Mouse (Mus musculus) hindbrain, embryonic 10.5 days (tissue): ENCODE results near the gene Pnpla6. TPM values are rescaled to one million over a fixed set of nuclear protein-coding genes. Genes with fewer than 3 reads are reported as not detected.

Experiments used
- DNase-seq: peaks from one replicate; pipeline ENCODE4 v3.0.0-alpha.2; 2017; ENCODE audit warnings: low spot score
- H3K27ac ChIP-seq: fragments of 300-500 bp; sonication (generic); 2 replicates; pipeline ENCODE4 v1.5.1; 2016; ENCODE audit warnings: mild to moderate bottlenecking, moderate library complexity
- H3K27me3 ChIP-seq: fragments of 300-500 bp; sonication (generic); 2 replicates; pipeline ENCODE4 v1.6.1; 2016; ENCODE audit warnings: mild to moderate bottlenecking; ENCODE audit not compliant: poor library complexity, insufficient read depth, severe bottlenecking
- H3K36me3 ChIP-seq: fragments of 300-500 bp; sonication (generic); 2 replicates; pipeline ENCODE4 v1.6.1; 2016; ENCODE audit warnings: mild to moderate bottlenecking, moderate library complexity
- H3K4me1 ChIP-seq: fragments of 300-500 bp; sonication (generic); replicated peaks from 2 replicates; pipeline ENCODE4 v1.6.1; 2016; ENCODE audit warnings: mild to moderate bottlenecking
- H3K4me3 ChIP-seq: fragments of 300-500 bp; sonication (generic); 2 replicates; pipeline ENCODE4 v1.5.1; 2016; ENCODE audit warnings: mild to moderate bottlenecking, moderate library complexity
- H3K9me3 ChIP-seq: fragments of 300-500 bp; sonication (generic); 2 replicates; pipeline ENCODE4 v1.6.1; 2016; ENCODE audit warnings: mild to moderate bottlenecking, moderate library complexity
- WGBS: fragments of 180-500 bp; shearing (Covaris S2); methylation state at CpG from one replicate; pipeline ENCODE4 v1.1.7; 2016; 5-methylcytosine and 5-hydroxymethylcytosine counted together
- polyA plus RNA-seq: library from polyadenylated mRNA; unstranded; fragments of >200 nt; fragmentation: Nextera tagmentation; extraction: Ambion mirVana; gene quantifications from 2 replicates; pipeline ENCODE4 v1.2.1, GENCODE M21; 2016

Pnpla6 gene
- polyA plus RNA-seq, 1 experiment from 2014 or later: 23.1 TPM

- H3K27ac ChIP-seq: peak within 1 kb of the TSS; percentile 99
- H3K4me3 ChIP-seq: peak within 1 kb of the TSS; percentile 89
- peaks cover 40% of the 10 kb centered on the region for H3K36me3 ChIP-seq
- H3K4me1 ChIP-seq: peaks cover 21% of the 10 kb centered on the region
- peak; percentile 90 for DNase-seq
- no peaks in the 10 kb centered on the region for H3K27me3 ChIP-seq
- peaks cover 26% of the 10 kb centered on the region for H3K9me3 ChIP-seq
- WGBS: under 1% methylated on average over 64 of the region's 64 CpGs
These were observed 22.0 kb upstream of the Pnpla6 start, which contains the start of gene Zfp358 for GRCm38 (mm10) chr8:3492901-3493844. Zfp358 (plus strand) TSS chr8:3493138.

- peak overlapping the region; percentile 89 for H3K4me3 ChIP-seq
- whole genome bisulfite sequencing: 50% methylated on average over 6 of the region's 6 CpGs
- H3K9me3 ChIP-seq: peaks cover 26% of the 10 kb centered on the region
- no peaks in the 10 kb centered on the region for H3K27me3 ChIP-seq
- no peak for DNase-seq
- H3K4me1 ChIP-seq: peaks cover 21% of the 10 kb centered on the region
- peaks cover 45% of the 10 kb centered on the region for H3K36me3 ChIP-seq
- peak overlapping the region; percentile 99 for H3K27ac ChIP-seq
These were observed 21.4 kb upstream of the Pnpla6 start for GRCm38 (mm10) chr8:3493845-3494208.

GRCm38 (mm10) chr8:3495578-3496427 lies 19.4 kb upstream of the Pnpla6 start:
- H3K4me3 ChIP-seq: no peak overlapping the region
- 94% methylated on average over 44 of the region's 44 CpGs for WGBS
- no peak for DNase-seq
- no peak overlapping the region for H3K27ac ChIP-seq
- peaks cover 27% of the 10 kb centered on the region for H3K4me1 ChIP-seq
- H3K36me3 ChIP-seq: peaks cover 45% of the 10 kb centered on the region
- H3K9me3 ChIP-seq: peaks cover 26% of the 10 kb centered on the region
- H3K27me3 ChIP-seq: no peaks in the 10 kb centered on the region

- Histone ChIP-seq H3K27me3 (no peaks in the 10 kb centered on the region), H3K4me1 (peaks cover 33% of the 10 kb centered on the region), H3K9me3 (peaks cover 26% of the 10 kb centered on the region), H3K4me3 (no peak overlapping the region), H3K27ac (no peak overlapping the region), H3K36me3 (peaks cover 45% of the 10 kb centered on the region)
- DNase-seq: no peak
- WGBS: 90% methylated on average over 15 of the region's 15 CpGs
These were observed 18.8 kb upstream of the Pnpla6 start for GRCm38 (mm10) chr8:3496428-3496748.

- Histone ChIP-seq H3K4me3 (no peak overlapping the region), H3K4me1 (peaks cover 36% of the 10 kb centered on the region), H3K36me3 (peaks cover 45% of the 10 kb centered on the region), H3K9me3 (peaks cover 22% of the 10 kb centered on the region), H3K27ac (no peak overlapping the region), H3K27me3 (no peaks in the 10 kb centered on the region)
- WGBS: 94% methylated on average over 3 of the region's 3 CpGs
- DNase-seq: no peak
These were observed 16.6 kb upstream of the Pnpla6 start for GRCm38 (mm10) chr8:3498583-3498982.

GRCm38 (mm10) chr8:3499751-3500150 lies 15.4 kb upstream of the Pnpla6 start:
- Histone ChIP-seq H3K27me3 (no peaks in the 10 kb centered on the region), H3K27ac (peak overlapping the region; percentile 95), H3K4me3 (peak overlapping the region; percentile 83), H3K9me3 (peaks cover 19% of the 10 kb centered on the region), H3K4me1 (peaks cover 28% of the 10 kb centered on the region), H3K36me3 (peaks cover 42% of the 10 kb centered on the region)
- no peak for DNase-seq
- WGBS: 11% methylated on average over 8 of the region's 8 CpGs

- peaks cover 38% of the 10 kb centered on the region for H3K36me3 ChIP-seq
- H3K4me3 ChIP-seq: peak within 1 kb of the TSS; percentile 83
- under 1% methylated on average over 70 of the region's 70 CpGs for WGBS
These were observed 14.7 kb upstream of the Pnpla6 start, which contains the start of gene Mcoln1 for GRCm38 (mm10) chr8:3500235-3501090. Mcoln1 (plus strand) TSS chr8:3500457.

GRCm38 (mm10) chr8:3502217-3502616 lies 13.0 kb upstream of the Pnpla6 start:
- 83% methylated on average over 4 of the region's 4 CpGs for whole genome bisulfite sequencing
- no peaks in the 10 kb centered on the region for H3K27me3 ChIP-seq
- peaks cover 21% of the 10 kb centered on the region for H3K4me1 ChIP-seq
- no peak overlapping the region for H3K27ac ChIP-seq
- no peaks in the 10 kb centered on the region for H3K9me3 ChIP-seq
- no peak overlapping the region for H3K4me3 ChIP-seq
- no peak for DNase-seq
- peaks cover 38% of the 10 kb centered on the region for H3K36me3 ChIP-seq

More at GRCm38 (mm10) chr8:3500235-3501090, 14.7 kb upstream of the Pnpla6 start, which contains the start of gene Mcoln1:
- peaks cover 12% of the 10 kb centered on the region for H3K9me3 ChIP-seq
- H3K27ac ChIP-seq: peak within 1 kb of the TSS; percentile 95
- H3K27me3 ChIP-seq: no peaks in the 10 kb centered on the region
- H3K4me1 ChIP-seq: peaks cover 28% of the 10 kb centered on the region
- DNase-seq: peak; percentile 99

- Histone ChIP-seq H3K4me3 (no peak overlapping the region), H3K27me3 (no peaks in the 10 kb centered on the region), H3K27ac (no peak overlapping the region), H3K9me3 (no peaks in the 10 kb centered on the region), H3K4me1 (no peaks in the 10 kb centered on the region), H3K36me3 (peaks cover 81% of the 10 kb centered on the region)
- WGBS: 85% methylated on average over 6 of the region's 6 CpGs
- no peak for DNase-seq
These were observed 7.0 kb upstream of the Pnpla6 start for GRCm38 (mm10) chr8:3507979-3508754.

GRCm38 (mm10) chr8:3514681-3515247 lies 420 bp upstream of the Pnpla6 start:
- WGBS: 37% methylated on average over 13 of the region's 13 CpGs
- Histone ChIP-seq H3K27ac (peak overlapping the region; percentile 80), H3K27me3 (no peaks in the 10 kb centered on the region), H3K4me1 (peaks cover 27% of the 10 kb centered on the region), H3K4me3 (peak overlapping the region; percentile 66), H3K36me3 (peaks cover 46% of the 10 kb centered on the region), H3K9me3 (no peaks in the 10 kb centered on the region)
- no peak for DNase-seq

GRCm38 (mm10) chr8:3515771-3516417 lies 710 bp downstream of the Pnpla6 start:
- Histone ChIP-seq H3K27me3 (no peaks in the 10 kb centered on the region), H3K4me3 (peak overlapping the region; percentile 66), H3K9me3 (no peaks in the 10 kb centered on the region), H3K4me1 (peaks cover 27% of the 10 kb centered on the region), H3K36me3 (peaks cover 35% of the 10 kb centered on the region), H3K27ac (peak overlapping the region; percentile 80)
- WGBS: under 1% methylated on average over 25 of the region's 25 CpGs
- DNase-seq: peak; percentile 47
